In the genomic region with DNA sequence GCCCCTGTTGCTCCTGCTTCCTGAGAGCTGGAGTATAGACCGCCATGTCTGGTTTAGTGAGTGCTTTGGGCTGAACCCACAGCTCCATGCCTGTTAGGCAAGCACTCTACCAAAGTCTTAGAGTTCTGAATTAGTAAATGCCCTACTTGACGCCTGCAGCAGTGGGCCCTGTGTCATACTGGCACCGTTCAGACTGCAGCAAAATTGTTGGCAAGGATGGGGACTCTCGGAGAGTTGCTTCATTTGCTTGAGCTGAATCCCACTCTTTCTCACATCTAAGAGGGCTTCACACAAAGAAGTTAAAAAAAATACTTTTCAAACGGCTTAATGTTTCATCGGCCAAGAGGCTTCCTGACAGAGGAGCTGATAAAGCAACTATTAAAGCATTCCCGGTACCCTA, we compare ENCODE assay signal across 12 mouse cellular contexts.
DNase-seq lines count a peak whose midpoint lies in the region; ATAC-seq and TF ChIP-seq lines count a peak whose summit lies in the region.
"Had no signal": no experiment of that assay in that cellular context is flagged by ENCODE, and none has a peak within 500 bp of the region (broad histone marks: within the 10 kb centered on the region; RNA-seq: fewer than 3 reads in every experiment).

No protein-coding gene starts in this region.

- H3K27me3 ChIP-seq in hindbrain, postnatal 0 days (ENCODE audit: insufficient read depth, low read length), result peaks cover 12% of the 10 kb centered on the region; the same call in 1 of the 2 replicates
- H3K27me3 ChIP-seq in hindbrain, embryonic 14.5 days (ENCODE audit: control insufficient read depth, insufficient read depth, low read length), result 0 out of 2 replicates have a peak, but pooled peaks cover 3% of the 10 kb centered on the region
- H3K27me3 ChIP-seq in forebrain, embryonic 15.5 days, result no peaks in the 10 kb centered on the region

- no peak overlapping the region for H3K9ac ChIP-seq in hindbrain, postnatal 0 days (replicated peaks; ENCODE audit: low read length)
- no peak overlapping the region for H3K9ac ChIP-seq in hindbrain, embryonic 14.5 days
- H3K9ac ChIP-seq in forebrain, embryonic 15.5 days (replicated peaks), result no peak overlapping the region
- H3K9ac ChIP-seq: liver, embryonic 14.5 days; midbrain, embryonic 13.5 days had no signal

- H3K9me3 ChIP-seq in hindbrain, postnatal 0 days (ENCODE audit: low read length), result no peaks in the 10 kb centered on the region
- H3K9me3 ChIP-seq in hindbrain, embryonic 14.5 days (ENCODE audit: control insufficient read depth, low read length), result 0 out of 2 replicates have a peak, but pooled peaks cover 4% of the 10 kb centered on the region
- H3K9me3 ChIP-seq in forebrain, embryonic 15.5 days, result no peaks in the 10 kb centered on the region
- H3K9me3 ChIP-seq: midbrain, embryonic 13.5 days had no signal

- H3K4me3 ChIP-seq in hindbrain, postnatal 0 days (ENCODE audit: low read length), result no peak overlapping the region
- H3K4me3 ChIP-seq in hindbrain, embryonic 14.5 days (replicated peaks; ENCODE audit: low read length), result no peak overlapping the region
- no peak overlapping the region for H3K4me3 ChIP-seq in forebrain, embryonic 15.5 days
- H3K4me3 ChIP-seq: midbrain, embryonic 13.5 days had no signal

- WGBS in hindbrain, postnatal 0 days, result 41% methylated on average over 7 of the region's 7 CpGs
- 54% methylated on average over 7 of the region's 7 CpGs for WGBS in hindbrain, embryonic 14.5 days
- 37% methylated on average over 7 of the region's 7 CpGs for WGBS in forebrain, embryonic 15.5 days

- no peak overlapping the region for H3K4me2 ChIP-seq in hindbrain, postnatal 0 days (ENCODE audit: low read depth, low read length)
- H3K4me2 ChIP-seq in hindbrain, embryonic 14.5 days (replicated peaks), result no peak overlapping the region
- no peak overlapping the region for H3K4me2 ChIP-seq in forebrain, embryonic 15.5 days (replicated peaks)
- H3K4me2 ChIP-seq: midbrain, embryonic 13.5 days had no signal

- ATAC-seq in hindbrain, postnatal 0 days, result no peak
- ATAC-seq in hindbrain, embryonic 14.5 days (ENCODE audit: low FRiP score), result no peak
- no peak for ATAC-seq in forebrain, embryonic 15.5 days (replicated peaks)
- ATAC-seq: CD4-positive, CD25-positive, alpha-beta regulatory T cell, adult 4 months; inflammation-experienced regulatory T-cells, adult 6 months; midbrain, embryonic 13.5 days had no signal

- peak; percentile 45 for DNase-seq in hindbrain, postnatal 0 days (ENCODE audit: low spot score)
- DNase-seq in hindbrain, embryonic 14.5 days (ENCODE audit: low spot score), result no peak
- DNase-seq in right cerebral cortex, postnatal 25 days, result peak; percentile 30
- DNase-seq in right cerebral cortex, postnatal 36 days (ENCODE audit: low spot score in 2 of 2), result no peak
- DNase-seq in adrenal gland, adult 8-10 months, result no peak
- DNase-seq in embryo, embryonic 10.5 days (ENCODE audit: low spot score), result no peak
- DNase-seq: cerebellum, adult 9-11 months had no signal

- TF ChIP-seq CTCF in hindbrain, postnatal 0 days (IDR thresholded peaks at IDR 0.05; ENCODE audit: low read depth), result no peak

- H3K36me3 ChIP-seq in hindbrain, postnatal 0 days (ENCODE audit: insufficient read depth, low read length), result no peaks in the 10 kb centered on the region
- no peaks in the 10 kb centered on the region for H3K36me3 ChIP-seq in hindbrain, embryonic 14.5 days (replicated peaks; ENCODE audit: control insufficient read depth, insufficient read depth)
- H3K36me3 ChIP-seq in forebrain, embryonic 15.5 days, result no peaks in the 10 kb centered on the region
- H3K36me3 ChIP-seq: midbrain, embryonic 13.5 days had no signal

- H3K4me1 ChIP-seq in hindbrain, postnatal 0 days (ENCODE audit: insufficient read depth, low read length), result 0 out of 2 replicates have a peak, but pooled peaks cover 3% of the 10 kb centered on the region
- H3K4me1 ChIP-seq in hindbrain, embryonic 14.5 days (replicated peaks; ENCODE audit: control insufficient read depth, insufficient read depth, low read length), result peaks cover 21% of the 10 kb centered on the region
- peaks cover 26% of the 10 kb centered on the region for H3K4me1 ChIP-seq in forebrain, embryonic 15.5 days

- 0 out of 2 replicates have a peak overlapping the region, but pooled peaks have one; percentile 17 for H3K27ac ChIP-seq in hindbrain, postnatal 0 days
- no peak overlapping the region for H3K27ac ChIP-seq in hindbrain, embryonic 14.5 days
- H3K27ac ChIP-seq in forebrain, embryonic 15.5 days (replicated peaks), result 0 out of 2 replicates have a peak overlapping the region, but pooled peaks have one; percentile 4
- H3K27ac ChIP-seq: liver, embryonic 14.5 days; midbrain, embryonic 13.5 days had no signal

Comparison
In these comparisons a context has a peak if more than half of its experiments do, and no peak if none do; other contexts are left out.
1. DNase-seq: peak in hindbrain, postnatal 0 days (single experiment) and right cerebral cortex, postnatal 25 days (single experiment); none in hindbrain, embryonic 14.5 days (single experiment), right cerebral cortex, postnatal 36 days (0 of 2), adrenal gland, adult 8-10 months (single experiment) and embryo, embryonic 10.5 days (single experiment).